Mouse (Mus musculus): ENCODE measurements around the gene Vstm2l. TPM values are rescaled to one million over a fixed set of nuclear protein-coding genes. Genes with fewer than 3 reads are reported as not detected.

Gene Vstm2l
- not detected for polyA plus RNA-seq (2014; fragmentation: Illumina TruSeq; extraction: RNeasy Lipid Tissue Mini Kit (QIAGEN cat#74804); ENCODE audit: low read depth, low replicate concordance)

GRCm38 (mm10) chr2:157914105-157914764, at the start of gene Vstm2l:
Gene Vstm2l (plus strand): TSS chr2:157914653.

Other genes starting within 250 kb of the Vstm2l start
- gene Ctnnbl1, start 177.3 kb upstream of the Vstm2l start, polyA plus RNA-seq (2014; fragmentation: Illumina TruSeq; extraction: RNeasy Lipid Tissue Mini Kit (QIAGEN cat#74804); ENCODE audit: low read depth, low replicate concordance) = 1.8 TPM
- gene Tti1, start 113.8 kb downstream of the Vstm2l start, polyA plus RNA-seq (2014; fragmentation: Illumina TruSeq; extraction: RNeasy Lipid Tissue Mini Kit (QIAGEN cat#74804); ENCODE audit: low read depth, low replicate concordance) = 5.5 TPM
- 11.5 TPM for gene Rprd1b, start 113.8 kb downstream of the Vstm2l start, polyA plus RNA-seq (2014; fragmentation: Illumina TruSeq; extraction: RNeasy Lipid Tissue Mini Kit (QIAGEN cat#74804); ENCODE audit: low read depth, low replicate concordance)
- gene Tgm2, start 231.8 kb downstream of the Vstm2l start, polyA plus RNA-seq (2014; fragmentation: Illumina TruSeq; extraction: RNeasy Lipid Tissue Mini Kit (QIAGEN cat#74804); ENCODE audit: low read depth, low replicate concordance) = 7.4 TPM

Measured in liver, adult 10 weeks (tissue).